Mouse (Mus musculus) right cerebral cortex, postnatal 4 days (tissue): ENCODE measurements around the gene Ifna4.
A peak's percentile ranks its signal among the peaks of the same experiment; 100 is the strongest.
"Not testable (repeated sequence)": the region's sequence is repeated elsewhere in the genome, so short reads cannot be mapped to it uniquely, and the experiment has no call there.

Experiments used
- DNase-seq: peaks from one replicate; pipeline ENCODE4 v3.0.0-alpha.2; 2022

The Ifna4 gene

DNA sequence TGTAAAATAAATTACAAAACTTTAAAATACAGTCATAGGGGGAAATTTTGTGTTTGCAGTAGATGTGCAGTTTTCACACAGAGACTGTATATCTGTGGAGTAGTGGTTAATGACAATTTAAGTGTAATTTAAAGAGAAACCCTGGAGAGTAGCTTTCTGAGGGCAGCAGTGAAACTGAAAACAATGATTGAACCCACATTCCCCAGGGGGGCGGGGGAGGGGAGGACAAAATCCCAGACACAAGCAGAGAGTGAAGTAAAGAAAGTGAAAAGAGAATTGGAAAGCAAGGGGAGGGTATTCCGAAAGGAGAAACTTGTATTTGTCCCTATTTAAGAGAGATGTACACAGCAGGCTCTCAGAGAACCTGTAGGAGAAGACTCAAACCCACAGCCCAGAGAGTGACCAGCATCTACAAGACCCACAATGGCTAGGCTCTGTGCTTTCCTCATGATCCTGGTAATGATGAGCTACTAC, at the start of gene Ifna4:
Gene Ifna4 (plus strand): TSS at position 424 of the 474 bp plus-strand sequence.
- no peak for DNase-seq

DNA sequence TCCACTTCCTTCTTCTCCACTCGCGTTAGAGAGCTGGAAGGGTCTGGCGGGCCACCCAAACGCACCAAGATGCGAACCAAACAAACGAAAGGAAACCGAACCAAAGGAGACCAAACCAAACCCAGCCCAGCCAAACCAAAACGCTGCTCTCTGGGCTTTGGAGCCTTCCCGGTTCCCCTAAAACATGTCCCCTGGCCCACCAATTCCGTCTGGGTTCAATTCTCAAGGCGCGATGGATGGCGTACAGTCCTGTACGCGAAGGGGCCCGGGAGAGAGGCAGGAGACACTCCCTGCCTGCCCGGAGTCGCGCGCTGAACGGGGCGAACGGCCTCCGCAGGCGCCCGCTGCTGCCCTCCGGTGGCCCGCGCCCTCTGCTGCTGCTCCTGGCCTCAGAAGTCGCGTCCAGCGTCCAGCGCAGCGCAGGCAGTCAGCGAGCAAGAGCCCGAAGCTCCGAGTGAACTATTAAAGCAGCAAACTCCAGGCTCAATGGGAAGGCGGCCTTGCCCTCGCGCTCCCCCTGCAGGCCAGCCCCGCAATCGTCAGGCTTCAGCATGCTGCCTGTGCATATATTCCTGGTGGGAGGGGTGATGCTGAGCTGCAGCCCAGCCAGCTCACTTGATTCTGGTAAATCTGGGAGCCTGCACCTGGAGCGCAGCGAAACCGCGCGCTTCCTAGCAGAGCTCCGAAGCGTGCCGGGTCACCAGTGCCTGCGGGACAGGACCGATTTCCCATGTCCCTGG, 47.6 kb upstream of the Ifna4 start, which contains the start of gene Gm13275:
Gene Gm13275 (plus strand): TSS at position 552 of the 740 bp plus-strand sequence.
- peak; percentile 22 for DNase-seq

DNA sequence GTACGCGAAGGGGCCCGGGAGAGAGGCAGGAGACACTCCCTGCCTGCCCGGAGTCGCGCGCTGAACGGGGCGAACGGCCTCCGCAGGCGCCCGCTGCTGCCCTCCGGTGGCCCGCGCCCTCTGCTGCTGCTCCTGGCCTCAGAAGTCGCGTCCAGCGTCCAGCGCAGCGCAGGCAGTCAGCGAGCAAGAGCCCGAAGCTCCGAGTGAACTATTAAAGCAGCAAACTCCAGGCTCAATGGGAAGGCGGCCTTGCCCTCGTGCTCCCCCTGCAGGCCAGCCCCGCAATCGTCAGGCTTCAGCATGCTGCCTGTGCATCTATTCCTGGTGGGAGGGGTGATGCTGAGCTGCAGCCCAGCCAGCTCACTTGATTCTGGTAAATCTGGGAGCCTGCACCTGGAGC, 44.6 kb upstream of the Ifna4 start, which contains the start of gene Gm13279:
Gene Gm13279 (plus strand): TSS at position 301 of the 400 bp plus-strand sequence.
- not testable (repeated sequence) for DNase-seq

GRCm38 (mm10) chr4:88799365-88799764, 42.3 kb upstream of the Ifna4 start, which contains the start of gene Gm13285:
TSS of gene Gm13285 (plus strand) at chr4:88799665.
- not testable (repeated sequence) for DNase-seq

- DNase-seq = not testable (repeated sequence)
Measured at GRCm38 (mm10) chr4:88802954-88803353, 38.7 kb upstream of the Ifna4 start, which contains the start of gene Gm13287. TSS of gene Gm13287 (plus strand) at chr4:88803254.

- DNase-seq = not testable (repeated sequence)
Measured at GRCm38 (mm10) chr4:88805231-88805630, 36.4 kb upstream of the Ifna4 start, which contains the start of gene Gm13288. TSS of gene Gm13288 (plus strand) at chr4:88805531.

DNA sequence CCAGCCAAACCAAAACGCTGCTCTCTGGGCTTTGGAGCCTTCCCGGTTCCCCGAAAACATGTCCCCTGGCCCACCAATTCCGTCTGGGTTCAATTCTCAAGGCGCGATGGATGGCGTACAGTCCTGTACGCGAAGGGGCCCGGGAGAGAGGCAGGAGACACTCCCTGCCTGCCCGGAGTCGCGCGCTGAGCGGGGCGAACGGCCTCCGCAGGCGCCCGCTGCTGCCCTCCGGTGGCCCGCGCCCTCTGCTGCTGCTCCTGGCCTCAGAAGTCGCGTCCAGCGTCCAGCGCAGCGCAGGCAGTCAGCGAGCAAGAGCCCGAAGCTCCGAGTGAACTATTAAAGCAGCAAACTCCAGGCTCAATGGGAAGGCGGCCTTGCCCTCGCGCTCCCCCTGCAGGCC, 35.9 kb upstream of the Ifna4 start:
- DNase-seq = not testable (repeated sequence)

DNA sequence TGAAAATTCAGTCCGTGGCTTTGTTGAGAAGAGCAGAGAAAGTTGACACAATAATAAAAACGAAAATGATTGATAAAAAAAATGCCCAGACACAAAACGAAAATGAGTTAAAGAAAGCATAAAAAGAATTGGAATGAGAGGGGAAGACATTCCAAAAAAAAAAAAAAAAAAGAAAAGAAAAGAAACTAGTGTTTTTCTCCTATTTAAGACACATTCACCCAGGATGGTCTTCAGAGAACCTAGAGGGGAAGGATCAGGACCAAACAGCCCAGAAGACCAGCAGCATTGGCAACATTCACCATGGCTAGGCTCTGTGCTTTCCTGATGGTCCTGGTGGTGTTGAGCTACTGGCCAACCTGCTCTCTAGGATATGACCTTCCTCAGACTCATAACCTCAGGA, 25.7 kb upstream of the Ifna4 start, which contains the start of gene Ifna7:
Gene Ifna7 (plus strand): TSS at position 301 of the 400 bp plus-strand sequence.
- no peak for DNase-seq

DNA sequence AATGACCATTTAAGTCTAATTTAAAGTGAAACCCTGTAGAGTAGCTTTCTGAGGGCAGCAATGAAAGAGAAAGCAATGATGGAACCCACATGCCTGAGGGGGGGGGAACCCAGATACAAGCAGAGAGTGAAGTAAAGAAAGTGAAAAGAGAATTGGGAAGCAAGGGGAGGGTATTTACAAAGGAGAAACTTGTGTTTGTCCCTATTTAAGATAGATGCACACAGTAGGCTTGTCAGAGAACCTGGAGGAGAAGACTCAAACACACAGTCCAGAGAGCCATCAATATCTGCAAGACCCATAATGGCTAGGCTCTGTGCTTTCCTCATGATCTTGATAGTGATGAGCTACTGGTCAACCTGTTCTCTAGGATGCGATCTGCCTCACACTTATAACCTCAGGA, 22.0 kb upstream of the Ifna4 start, which contains the start of gene Ifna11:
Gene Ifna11 (plus strand): TSS at position 301 of the 400 bp plus-strand sequence.
- DNase-seq = no peak

DNA sequence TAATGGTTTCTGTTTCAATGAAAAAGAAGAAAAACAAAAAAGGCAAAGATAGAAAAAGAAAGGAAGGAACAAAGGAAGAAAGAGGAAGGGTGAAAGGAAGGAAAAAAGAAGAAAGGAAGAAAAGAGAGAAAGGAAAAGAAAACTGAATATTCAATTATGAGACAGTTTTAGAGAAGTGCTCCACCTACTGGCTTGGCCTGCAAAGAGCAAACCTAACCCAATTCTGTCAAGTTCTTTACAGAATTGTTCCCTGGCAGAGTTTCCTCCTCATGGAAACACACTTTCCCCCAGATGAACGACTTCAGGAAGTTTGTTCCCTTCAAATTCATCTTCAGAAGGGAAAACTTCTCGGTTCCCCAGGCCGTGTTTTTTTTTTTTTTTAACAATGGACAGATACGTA, 18.7 kb upstream of the Ifna4 start:
- peak; percentile 21 for DNase-seq

GRCm38 (mm10) chr4:88827116-88827515, 14.5 kb upstream of the Ifna4 start, which contains the start of gene Ifna6:
TSS of gene Ifna6 (plus strand) at chr4:88827416.
- not testable (repeated sequence) for DNase-seq

GRCm38 (mm10) chr4:88830523-88830922, 11.1 kb upstream of the Ifna4 start:
- peak; percentile 53 for DNase-seq

- DNase-seq = not testable (repeated sequence)
Measured at GRCm38 (mm10) chr4:88835225-88835624, 6.4 kb upstream of the Ifna4 start, which contains the start of gene Ifna5. TSS of gene Ifna5 (plus strand) at chr4:88835525.

GRCm38 (mm10) chr4:88838828-88839227, 2.8 kb upstream of the Ifna4 start:
- peak; percentile 12 for DNase-seq

DNA sequence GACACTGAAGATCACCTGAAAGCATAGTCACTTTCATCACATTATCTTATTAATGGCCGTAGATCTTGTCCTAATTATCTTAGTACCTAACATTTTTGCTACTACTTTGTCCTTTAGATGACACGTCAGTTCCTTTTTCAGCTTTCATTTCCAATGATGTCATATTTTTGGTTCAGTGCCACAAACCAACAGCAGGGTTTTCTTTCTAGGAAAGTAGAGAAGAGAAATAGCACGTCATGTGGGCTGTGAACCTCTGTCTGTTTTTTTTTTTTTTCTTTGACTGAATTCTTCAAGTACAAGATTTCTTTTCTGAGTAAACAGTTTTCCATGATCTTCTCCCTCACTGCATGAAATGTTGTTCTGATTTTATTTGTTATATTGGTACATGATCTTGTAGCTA, 1.6 kb upstream of the Ifna4 start:
- DNase-seq = no peak

GRCm38 (mm10) chr4:88845334-88845733, 3.7 kb downstream of the Ifna4 start:
- DNase-seq = no peak

DNA sequence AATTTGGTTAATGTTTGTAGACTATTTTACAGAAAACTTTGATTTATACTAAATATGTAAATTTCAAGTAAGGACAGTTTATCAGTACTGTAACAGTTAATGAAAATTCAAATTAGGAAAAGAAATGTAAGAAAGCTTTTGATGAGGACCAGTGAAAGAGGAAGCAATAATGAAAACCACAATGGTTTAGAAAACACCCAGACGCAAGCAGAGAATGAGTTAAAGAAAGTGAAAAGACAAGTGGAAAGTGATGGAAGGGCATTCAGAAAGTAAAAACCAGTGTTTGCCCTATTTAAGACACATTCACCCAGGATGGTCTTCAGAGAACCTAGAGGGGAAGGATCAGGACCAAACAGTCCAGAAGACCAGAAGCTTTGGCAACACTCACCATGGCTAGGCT, 8.0 kb downstream of the Ifna4 start, which contains the start of gene Ifna1:
Gene Ifna1 (plus strand): TSS at position 390 of the 400 bp plus-strand sequence.
- no peak for DNase-seq

- DNase-seq = no peak
Measured at GRCm38 (mm10) chr4:88851026-88851763, 9.5 kb downstream of the Ifna4 start.

- no peak for DNase-seq
Measured at GRCm38 (mm10) chr4:88859214-88859613, 17.6 kb downstream of the Ifna4 start.

- DNase-seq = no peak
Measured at GRCm38 (mm10) chr4:88863309-88863708, 21.6 kb downstream of the Ifna4 start.

DNA sequence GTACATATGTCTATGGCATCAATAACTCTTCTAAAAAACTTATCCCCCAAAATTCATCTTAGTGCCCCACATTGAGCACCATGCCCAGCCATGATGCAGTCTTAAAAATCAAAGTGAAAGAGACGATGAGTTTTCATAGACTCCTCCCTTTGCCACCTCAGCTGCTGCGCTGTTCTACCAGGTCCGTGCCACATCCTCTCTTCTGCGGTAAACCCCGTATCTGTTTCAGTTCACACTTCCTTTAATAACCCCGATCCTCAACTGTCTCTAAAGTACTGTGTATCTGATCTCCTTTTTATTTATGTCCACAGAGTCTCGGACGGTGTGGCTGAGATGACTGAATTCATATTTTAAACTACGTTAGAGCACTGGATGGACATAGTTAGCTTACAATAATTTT, 22.9 kb downstream of the Ifna4 start:
- DNase-seq = no peak

DNA sequence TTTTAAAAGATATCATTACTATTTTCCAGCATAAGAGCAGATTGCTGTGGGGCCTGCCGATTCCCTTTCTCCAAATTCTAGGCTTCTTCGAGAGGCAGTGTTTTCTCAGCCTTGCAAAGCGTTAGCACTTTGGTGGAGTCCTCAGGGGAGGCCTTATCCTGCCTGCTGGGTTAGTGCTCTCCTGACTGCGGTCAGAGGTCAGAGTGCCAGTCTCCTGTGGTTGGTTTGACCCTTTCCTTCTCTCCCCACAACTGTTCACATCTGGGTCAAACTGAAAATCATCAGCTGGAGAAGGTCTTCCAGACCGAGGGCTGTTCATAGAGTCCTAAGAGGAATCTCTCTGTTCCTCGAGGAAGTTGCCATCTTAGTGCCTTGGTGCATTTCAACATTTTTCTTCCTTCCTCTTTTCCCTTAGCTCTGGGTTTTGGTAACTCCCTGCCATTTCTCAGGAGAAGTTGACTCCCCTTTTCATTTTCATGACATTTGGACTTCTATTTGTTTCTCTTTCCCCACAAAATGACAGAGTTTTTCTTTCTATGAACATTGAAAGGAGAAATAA, 23.4 kb downstream of the Ifna4 start:
- DNase-seq = no peak
